Mouse (Mus musculus): ENCODE measurements around the gene Gm49354.

DNA sequence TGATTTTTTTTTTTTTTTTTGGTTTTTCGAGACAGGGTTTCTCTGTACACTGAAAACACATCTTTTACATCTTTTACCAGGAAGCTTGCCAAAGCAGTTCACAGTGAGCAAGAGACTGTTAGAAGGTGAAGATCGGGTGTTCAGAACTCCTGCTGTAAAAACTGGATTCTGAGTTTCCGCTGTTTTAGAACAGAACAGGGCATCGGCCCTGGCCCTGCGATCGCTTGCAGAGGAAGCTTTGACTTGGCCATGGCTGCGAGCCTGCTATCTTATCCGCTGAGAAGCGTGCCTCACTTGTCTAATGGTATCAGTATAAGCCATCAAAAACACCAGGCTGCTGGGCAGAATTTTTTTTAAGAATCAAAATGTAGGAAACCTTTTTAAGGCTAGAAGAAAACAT lies 11.2 kb downstream of the Gm49354 start:
- TF ChIP-seq CTCF (IDR thresholded peaks at IDR 0.05; ENCODE audit: control insufficient read depth, insufficient read depth, insufficient replicate concordance, low read depth, low read length) (no peak), POLR2A (IDR thresholded peaks at IDR 0.05; ENCODE audit: control insufficient read depth, low read depth, low read length) (no peak)

Measured in testis, adult 2 months (tissue).